7 mouse cellular contexts compared by ENCODE assay signal in genomic region chr1:135131034-135131433, GRCm38 (mm10). TPM values are rescaled to one million over a fixed set of nuclear protein-coding genes. Genes with fewer than 3 reads are reported as not detected.
DNase-seq lines count a peak whose midpoint lies in the region; TF ChIP-seq lines count a peak whose summit lies in the region.

No protein-coding gene starts in this region.

- H3K4me1 ChIP-seq in ES-E14 (ENCODE audit: control insufficient read depth in 2 of 2, insufficient read depth in 2 of 2, low read length in 2 of 2, poor library complexity in 1 of 2): peaks cover 2 to 29% of the 10 kb centered on the region in 2 experiments; a peak in 2 of 4 replicates

- H3K36me3 ChIP-seq in ES-E14 (ENCODE audit: control insufficient read depth, insufficient read depth, low read length, poor library complexity, severe bottlenecking): no peaks in the 10 kb centered on the region

- no peaks in the 10 kb centered on the region for H3K9me3 ChIP-seq in ES-E14 (ENCODE audit: control insufficient read depth, insufficient read depth, low read depth, low read length)

- H3K9ac ChIP-seq in ES-E14 (ENCODE audit: insufficient read depth, low read depth, low read length, poor library complexity, severe bottlenecking): peak overlapping the region; percentile 44; the same call in 1 of the 2 replicates

- peak overlapping the region in 1 of 2 experiments; percentile 6; a peak in 1 of 4 replicates for H3K4me3 ChIP-seq in ES-E14 (ENCODE audit: insufficient read depth in 1 of 2, low read depth in 1 of 2, low read length in 2 of 2, poor library complexity in 1 of 2, severe bottlenecking in 1 of 2)

- in situ Hi-C loops in ES-E14 (cut with MboI; ENCODE audit: low sequenced_read_pairs in 2 of 2, unreplicated experiment in 2 of 2): no loop called here

- peak; percentile 78 for DNase-seq in CD4-positive, CD25-positive, alpha-beta regulatory T cell, adult 2 months (ENCODE audit: low read depth, low spot score)
- no peak for DNase-seq in ES-E14 (ENCODE audit: low read depth, low spot score)
- peak; percentile 38 to 54 for DNase-seq in kidney, postnatal 36 days
- DNase-seq in monocyte, adult 2 months (ENCODE audit: low read depth in 1 of 2, low spot score in 2 of 2): peak; percentile 39 to 49
- no peak for DNase-seq in left cerebral cortex, adult 9 months (ENCODE audit: low spot score in 2 of 2)
- no peak for DNase-seq in cerebellum, postnatal 10 days
- DNase-seq in layer of hippocampus, adult 9-11 months: no peak

- H3K27ac ChIP-seq in ES-E14 (ENCODE audit: insufficient read depth, low read depth, low read length, poor library complexity, severe bottlenecking): no peak overlapping the region

TF ChIP-seq in ES-E14, 5 proteins besides CTCF, POLR2A, EP300 and RAD21:
- TF ChIP-seq ZNF384 (IDR thresholded peaks at IDR 0.05; ENCODE audit: low read depth, low read length) (no peak), HCFC1 (IDR thresholded peaks at IDR 0.05; ENCODE audit: borderline replicate concordance, insufficient read depth, low read length) (no peak), MAFK (IDR thresholded peaks at IDR 0.05; ENCODE audit: insufficient read depth, low read depth, low read length) (no peak), ZC3H11A (IDR thresholded peaks at IDR 0.05; ENCODE audit: borderline replicate concordance, low read depth, low read length) (no peak), CHD2 (IDR thresholded peaks at IDR 0.05; ENCODE audit: low read depth, low read length) (no peak)
TF ChIP-seq in ES-E14: peak in this region for 0.

RNA-seq across cellular contexts. Expression of gene Ptpn7, which starts 1.5 kb away (rescaled TPM):
- 1.1 and 2.3 TPM in 2 replicates for total RNA-seq in ES-E14 (2012; rRNA removed)

RNA-seq across cellular contexts. Expression of gene Arl8a, which starts 15.6 kb away (rescaled TPM):
- 17.5 and 19.3 TPM in 2 replicates for total RNA-seq in ES-E14 (2012; rRNA removed)

RNA-seq across cellular contexts. Expression of gene Lgr6, which starts 26.0 kb away (rescaled TPM):
- 1.7 TPM in 2 replicates for total RNA-seq in ES-E14 (2012; rRNA removed)

RNA-seq across cellular contexts. Expression of gene Gpr37l1, which starts 36.4 kb away (rescaled TPM):
- total RNA-seq in ES-E14 (2012; rRNA removed): 0.26 TPM in 1 of 2 replicates, not detected in the other

Comparison
In these comparisons a context has a peak if more than half of its experiments do, and no peak if none do; other contexts are left out.
1. DNase-seq: peak in CD4-positive, CD25-positive, alpha-beta regulatory T cell, adult 2 months (single experiment), kidney, postnatal 36 days (2 of 2) and monocyte, adult 2 months (2 of 2); none in ES-E14 (single experiment), left cerebral cortex, adult 9 months (0 of 2), cerebellum, postnatal 10 days (0 of 2) and layer of hippocampus, adult 9-11 months (single experiment).